ENCODE assay signal across 9 mouse cellular contexts in the genomic region with DNA sequence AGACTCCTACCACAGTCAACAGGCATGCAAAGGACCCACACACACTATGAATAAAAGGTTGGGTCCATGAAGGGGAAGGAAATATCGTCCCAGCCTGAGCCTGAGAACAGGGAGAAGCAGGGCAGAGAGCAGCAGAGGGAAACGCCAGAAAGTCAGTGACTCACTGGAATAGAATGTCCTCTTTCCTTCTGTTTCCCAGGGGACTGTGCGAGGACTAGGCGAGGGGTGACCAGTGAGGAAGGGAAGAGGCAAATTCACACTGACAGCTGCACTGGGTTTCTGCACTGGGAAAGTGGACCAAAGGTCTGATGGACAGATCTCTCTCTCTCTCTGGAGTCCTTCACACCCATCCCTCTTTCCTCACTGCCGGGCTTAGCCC. TPM values are rescaled to one million over a fixed set of nuclear protein-coding genes. Genes with fewer than 3 reads are reported as not detected.
DNase-seq lines count a peak whose midpoint lies in the region; ATAC-seq and TF ChIP-seq lines count a peak whose summit lies in the region.
"Had no signal": no experiment of that assay in that cellular context is flagged by ENCODE, and none has a peak within 500 bp of the region (broad histone marks: within the 10 kb centered on the region; RNA-seq: fewer than 3 reads in every experiment).

No protein-coding gene starts in this region.

- no peaks in the 10 kb centered on the region for H3K36me3 ChIP-seq in liver, adult 2 months (ENCODE audit: control insufficient read depth, insufficient read depth, low read length)
- no peaks in the 10 kb centered on the region for H3K36me3 ChIP-seq in heart, embryonic 13.5 days
- no peaks in the 10 kb centered on the region for H3K36me3 ChIP-seq in stomach, embryonic 15.5 days

- no peak; the same call in 1 of the 2 replicates for ATAC-seq in heart, embryonic 13.5 days (ENCODE audit: extremely low read depth, insufficient number of reproducible peaks, low FRiP score, low TSS enrichment)
- ATAC-seq in stomach, embryonic 15.5 days (ENCODE audit: insufficient read depth, low FRiP score, low read depth) = peak; percentile 54; the same call in 1 of the 2 replicates

- TF ChIP-seq POLR2A in liver, adult 2 months (IDR thresholded peaks at IDR 0.05; ENCODE audit: extremely low read depth, insufficient read depth, low read length) = no peak

- no peak for TF ChIP-seq CTCF in liver, adult 2 months (IDR thresholded peaks at IDR 0.05; ENCODE audit: low read depth, low read length)

- no peak overlapping the region for H3K4me3 ChIP-seq in liver, adult 2 months (ENCODE audit: insufficient read depth, low read depth, low read length)
- H3K4me3 ChIP-seq in heart, embryonic 13.5 days = no peak overlapping the region
- H3K4me3 ChIP-seq in stomach, embryonic 15.5 days (replicated peaks) = no peak overlapping the region

- no peak overlapping the region for H3K9ac ChIP-seq in liver, adult 2 months (ENCODE audit: low read depth, low read length)
- peak overlapping the region; percentile 41 for H3K9ac ChIP-seq in heart, embryonic 13.5 days
- no peak overlapping the region for H3K9ac ChIP-seq in stomach, embryonic 15.5 days

- H3K4me2 ChIP-seq in heart, embryonic 13.5 days = peak overlapping the region; percentile 23
- H3K4me2 ChIP-seq in stomach, embryonic 15.5 days = no peak overlapping the region

- H3K79me2 ChIP-seq in liver, adult 2 months (ENCODE audit: control insufficient read depth, insufficient read depth, low read length) = no peaks in the 10 kb centered on the region

- peak overlapping the region; percentile 67 for H3K27ac ChIP-seq in liver, adult 2 months (replicated peaks; ENCODE audit: insufficient read depth, low read depth, low read length)
- peak overlapping the region; percentile 85 for H3K27ac ChIP-seq in heart, embryonic 13.5 days (replicated peaks)
- H3K27ac ChIP-seq in stomach, embryonic 15.5 days = peak overlapping the region; percentile 87
- H3K27ac ChIP-seq: macrophage had no signal

- no peaks in the 10 kb centered on the region for H3K27me3 ChIP-seq in liver, adult 2 months (ENCODE audit: control insufficient read depth, insufficient read depth, low read length)
- H3K27me3 ChIP-seq in heart, embryonic 13.5 days (replicated peaks) = no peaks in the 10 kb centered on the region
- no peaks in the 10 kb centered on the region for H3K27me3 ChIP-seq in stomach, embryonic 15.5 days (replicated peaks)

- WGBS in liver, adult 2 months = 37% methylated on average over 5 of the region's 5 CpGs
- 5% methylated on average over 5 of the region's 5 CpGs for WGBS in heart, embryonic 13.5 days
- WGBS in large intestine, adult 2 months = 6% methylated on average over 5 of the region's 5 CpGs
- WGBS in stomach, embryonic 15.5 days = 10% methylated on average over 5 of the region's 5 CpGs

- H3K4me1 ChIP-seq in liver, adult 2 months (ENCODE audit: control insufficient read depth, insufficient read depth, low read length) = no peaks in the 10 kb centered on the region
- H3K4me1 ChIP-seq in heart, embryonic 13.5 days = peaks cover 76% of the 10 kb centered on the region
- peaks cover 48% of the 10 kb centered on the region for H3K4me1 ChIP-seq in stomach, embryonic 15.5 days

- no peaks in the 10 kb centered on the region for H3K9me3 ChIP-seq in heart, embryonic 13.5 days
- no peaks in the 10 kb centered on the region for H3K9me3 ChIP-seq in stomach, embryonic 15.5 days

- DNase-seq in liver, adult 2 months (ENCODE audit: extremely low read depth, low read depth, low spot score) = peak; percentile 31
- DNase-seq in liver = no peak
- DNase-seq in large intestine, adult 2 months (ENCODE audit: low read depth, low spot score) = peak; percentile 11
- no peak for DNase-seq in cerebellum, postnatal 10 days
- no peak for DNase-seq in left cerebral cortex, adult 18-20 months (ENCODE audit: low spot score in 2 of 2)
- no peak for DNase-seq in spleen, postnatal 10 days (ENCODE audit: low spot score in 2 of 2)

RNA-seq across cellular contexts. Expression of gene Spaar, which starts 1.3 kb away (rescaled TPM):
- 0.07 and 0.18 TPM in 2 replicates for total RNA-seq in liver, adult 2 months (2014; rRNA removed)
- polyA plus RNA-seq in liver, adult 2 months (2012; rRNA removed) = 0.07 and 0.12 TPM in 2 replicates
- 0.21 and 0.43 TPM in 2 replicates for polyA plus RNA-seq in heart, embryonic 13.5 days (2015; fragmentation: Nextera tagmentation; extraction: Ambion mirVana)
- 0.68 and 1.5 TPM in 2 replicates for polyA plus RNA-seq in large intestine, adult 2 months (2012; rRNA removed)
- 0.09 and 0.18 TPM in 2 replicates for polyA plus RNA-seq in stomach, embryonic 15.5 days (2015; fragmentation: Nextera tagmentation; extraction: Ambion mirVana)
- 1 to 10 TPM in 1 of 2 experiments, under 1 TPM in 1; 0.44 to 1.1 TPM for total RNA-seq in left cerebral cortex, adult 18-20 months (2021)
- polyA plus RNA-seq: macrophage had no signal

RNA-seq across cellular contexts. Expression of gene Hrct1, which starts 1.6 kb away (rescaled TPM):
- total RNA-seq in liver, adult 2 months (2014; rRNA removed) = 0.09 and 0.13 TPM in 2 replicates
- polyA plus RNA-seq in liver, adult 2 months (2012; rRNA removed) = 0.07 and 0.21 TPM in 2 replicates
- polyA plus RNA-seq in heart, embryonic 13.5 days (2015; fragmentation: Nextera tagmentation; extraction: Ambion mirVana) = 0.78 and 1.1 TPM in 2 replicates
- 1.9 and 2.3 TPM in 2 replicates for polyA plus RNA-seq in large intestine, adult 2 months (2012; rRNA removed)
- 0.67 and 0.87 TPM in 2 replicates for polyA plus RNA-seq in stomach, embryonic 15.5 days (2015; fragmentation: Nextera tagmentation; extraction: Ambion mirVana)
- 1 to 10 TPM in 1 of 2 experiments, under 1 TPM in 1; 0.61 to 1.5 TPM for total RNA-seq in left cerebral cortex, adult 18-20 months (2021)
- polyA plus RNA-seq: macrophage had no signal

RNA-seq across cellular contexts. Expression of gene Olfr71, which starts 18.5 kb away (rescaled TPM):
- total RNA-seq in liver, adult 2 months (2014; rRNA removed) = not detected in 2 replicates
- not detected in 2 replicates for polyA plus RNA-seq in liver, adult 2 months (2012; rRNA removed)
- not detected in 2 replicates for polyA plus RNA-seq in heart, embryonic 13.5 days (2015; fragmentation: Nextera tagmentation; extraction: Ambion mirVana)
- not detected in 2 replicates for polyA plus RNA-seq in large intestine, adult 2 months (2012; rRNA removed)
- polyA plus RNA-seq in stomach, embryonic 15.5 days (2015; fragmentation: Nextera tagmentation; extraction: Ambion mirVana) = not detected in 2 replicates
- under 1 TPM in 1 of 2 experiments, not detected in 1; 0.12 TPM for total RNA-seq in left cerebral cortex, adult 18-20 months (2021)
- polyA plus RNA-seq: macrophage had no signal

RNA-seq across cellular contexts. Expression of gene Olfr70, which starts 28.0 kb away (rescaled TPM):
- total RNA-seq in liver, adult 2 months (2014; rRNA removed) = not detected in 2 replicates
- polyA plus RNA-seq in liver, adult 2 months (2012; rRNA removed) = not detected in 2 replicates
- polyA plus RNA-seq in heart, embryonic 13.5 days (2015; fragmentation: Nextera tagmentation; extraction: Ambion mirVana) = not detected in 2 replicates
- polyA plus RNA-seq in large intestine, adult 2 months (2012; rRNA removed) = not detected in 2 replicates
- not detected in 2 replicates for polyA plus RNA-seq in stomach, embryonic 15.5 days (2015; fragmentation: Nextera tagmentation; extraction: Ambion mirVana)
- total RNA-seq in left cerebral cortex, adult 18-20 months (2021) = not detected
- polyA plus RNA-seq: macrophage had no signal

RNA-seq across cellular contexts. Expression of gene Olfr159, which starts 42.2 kb away (rescaled TPM):
- total RNA-seq in liver, adult 2 months (2014; rRNA removed) = not detected in 2 replicates
- polyA plus RNA-seq in liver, adult 2 months (2012; rRNA removed) = not detected in 2 replicates
- not detected in 2 replicates for polyA plus RNA-seq in heart, embryonic 13.5 days (2015; fragmentation: Nextera tagmentation; extraction: Ambion mirVana)
- polyA plus RNA-seq in large intestine, adult 2 months (2012; rRNA removed) = not detected in 2 replicates
- polyA plus RNA-seq in stomach, embryonic 15.5 days (2015; fragmentation: Nextera tagmentation; extraction: Ambion mirVana) = not detected in 2 replicates
- not detected for total RNA-seq in left cerebral cortex, adult 18-20 months (2021)
- polyA plus RNA-seq: macrophage had no signal

Comparison
In these comparisons a context has a peak if more than half of its experiments do, and no peak if none do; other contexts are left out.
1. DNase-seq: peak in liver, adult 2 months (single experiment) and large intestine, adult 2 months (single experiment); none in liver (single experiment), cerebellum, postnatal 10 days (0 of 2), left cerebral cortex, adult 18-20 months (0 of 2) and spleen, postnatal 10 days (0 of 2).
2. Peak in every context shown above with its lines, with median percentiles within 50 percentile points of each other: H3K27ac ChIP-seq.